19 mouse cellular contexts compared by ENCODE assay signal in genomic region chr1:38261076-38261475, GRCm38 (mm10).
DNase-seq lines count a peak whose midpoint lies in the region; ATAC-seq and TF ChIP-seq lines count a peak whose summit lies in the region.
"Had no signal": no experiment of that assay in that cellular context is flagged by ENCODE, and none has a peak within 500 bp of the region (broad histone marks: within the 10 kb centered on the region; RNA-seq: fewer than 3 reads in every experiment).

No protein-coding gene starts in this region.

- H3K36me3 ChIP-seq in kidney, postnatal 0 days (ENCODE audit: insufficient read depth, low read length): no peaks in the 10 kb centered on the region
- H3K36me3 ChIP-seq: embryonic facial prominence, embryonic 15.5 days; hindbrain, embryonic 15.5 days; liver, embryonic 15.5 days had no signal

- intact Hi-C loops in heart, postnatal 25 days (cut with DNase I): no loop called here

- TF ChIP-seq CTCF in kidney, postnatal 0 days (IDR thresholded peaks at IDR 0.05; ENCODE audit: low read depth): no peak

- no peak overlapping the region for H3K4me3 ChIP-seq in kidney, postnatal 0 days (replicated peaks; ENCODE audit: low read depth, low read length)
- H3K4me3 ChIP-seq: embryonic facial prominence, embryonic 15.5 days; hindbrain, embryonic 15.5 days; limb, embryonic 13.5 days; liver, embryonic 15.5 days had no signal

- H3K27ac ChIP-seq in kidney, postnatal 0 days: no peak overlapping the region
- H3K27ac ChIP-seq: hindbrain, embryonic 15.5 days; liver, embryonic 15.5 days; macrophage had no signal

- H3K4me1 ChIP-seq in kidney, postnatal 0 days (replicated peaks; ENCODE audit: insufficient read depth, low read length): no peaks in the 10 kb centered on the region
- H3K4me1 ChIP-seq: liver, embryonic 15.5 days had no signal

- no peaks in the 10 kb centered on the region for H3K9me3 ChIP-seq in kidney, postnatal 0 days (replicated peaks; ENCODE audit: low read length)
- H3K9me3 ChIP-seq: embryonic facial prominence, embryonic 15.5 days; hindbrain, embryonic 15.5 days; limb, embryonic 13.5 days; liver, embryonic 15.5 days had no signal

- 48% methylated on average over 5 of the region's 5 CpGs for WGBS in kidney, postnatal 0 days

- no peak overlapping the region for H3K9ac ChIP-seq in kidney, postnatal 0 days (ENCODE audit: low read depth, low read length)
- H3K9ac ChIP-seq: embryonic facial prominence, embryonic 15.5 days; hindbrain, embryonic 15.5 days; limb, embryonic 13.5 days; liver, embryonic 15.5 days had no signal

- no peak overlapping the region for H3K4me2 ChIP-seq in kidney, postnatal 0 days (ENCODE audit: low read length)
- H3K4me2 ChIP-seq: embryonic facial prominence, embryonic 15.5 days; hindbrain, embryonic 15.5 days; limb, embryonic 13.5 days; liver, embryonic 15.5 days had no signal

- H3K27me3 ChIP-seq in kidney, postnatal 0 days (ENCODE audit: insufficient read depth, low read length): no peaks in the 10 kb centered on the region
- H3K27me3 ChIP-seq: embryonic facial prominence, embryonic 15.5 days; hindbrain, embryonic 15.5 days; limb, embryonic 13.5 days; liver, embryonic 15.5 days had no signal

- peak; percentile 31 to 55 for DNase-seq in heart, adult 18-20 months
- DNase-seq in heart, postnatal 25 days (ENCODE audit: low spot score): no peak
- peak; percentile 33 for DNase-seq in kidney, postnatal 0 days (ENCODE audit: low spot score)
- no peak for DNase-seq in kidney, postnatal 10 days
- peak; percentile 19 for DNase-seq in lung, postnatal 25 days (ENCODE audit: low spot score)
- DNase-seq in lung, postnatal 4 days: no peak
- DNase-seq in lung, postnatal 36 days: peak; percentile 24
- DNase-seq in adrenal gland, postnatal 4 days (ENCODE audit: low spot score in 2 of 2): no peak
- DNase-seq: adrenal gland, postnatal 14 days; cerebellum, adult 9-10 months; layer of hippocampus, adult 9-11 months; thymus, postnatal 14 days had no signal

- no peak for ATAC-seq in kidney, postnatal 0 days (replicated peaks; ENCODE audit: low FRiP score, low read depth)
- ATAC-seq: activated CD4-positive, CD25-positive, alpha-beta regulatory T cell, adult 4 months; forebrain, embryonic 14.5 days had no signal

Comparison
In these comparisons a context has a peak if more than half of its experiments do, and no peak if none do; other contexts are left out.
1. DNase-seq: peak in heart, adult 18-20 months (2 of 2), kidney, postnatal 0 days (single experiment), lung, postnatal 25 days (single experiment) and lung, postnatal 36 days (single experiment); none in heart, postnatal 25 days (single experiment), kidney, postnatal 10 days (single experiment), lung, postnatal 4 days (0 of 2) and adrenal gland, postnatal 4 days (0 of 2).